Comparison of ENCODE assay signal across 13 mouse cellular contexts in the genomic region with DNA sequence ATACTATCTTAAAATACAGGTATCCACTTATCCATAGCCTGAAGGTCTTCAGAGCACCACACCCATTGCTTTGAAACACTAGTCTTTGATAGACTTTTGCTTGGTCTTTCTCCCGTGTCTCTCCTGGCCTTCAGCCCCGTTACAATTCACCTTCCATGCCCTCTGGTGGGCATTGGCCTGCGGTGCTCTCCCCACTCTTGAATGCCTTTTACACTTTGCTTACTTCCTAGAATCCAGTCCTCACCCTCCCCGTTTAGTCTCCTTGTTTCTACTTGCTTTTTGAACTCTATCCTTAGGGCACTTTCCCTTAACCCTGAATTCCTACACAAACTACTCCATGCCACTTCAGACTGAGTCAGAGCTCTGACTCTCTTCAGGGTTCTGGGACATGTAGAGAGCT.
"Had no signal": no experiment of that assay in that cellular context is flagged by ENCODE, and none has a peak within 500 bp of the region (broad histone marks: within the 10 kb centered on the region; RNA-seq: fewer than 3 reads in every experiment).

No protein-coding gene starts in this region.

- H3K9ac ChIP-seq: kidney, embryonic 15.5 days; limb, embryonic 12.5 days; liver, embryonic 14.5 days; stomach, embryonic 15.5 days had no signal

- H3K27me3 ChIP-seq: kidney, embryonic 15.5 days; stomach, embryonic 15.5 days had no signal

- H3K4me3 ChIP-seq: kidney, embryonic 15.5 days; layer of hippocampus, adult 2 months; limb, embryonic 12.5 days; stomach, embryonic 15.5 days had no signal

- H3K9me3 ChIP-seq: kidney, embryonic 15.5 days; limb, embryonic 12.5 days; stomach, embryonic 15.5 days had no signal

- H3K36me3 ChIP-seq: kidney, embryonic 15.5 days; limb, embryonic 12.5 days; stomach, embryonic 15.5 days had no signal

- H3K4me1 ChIP-seq: limb, embryonic 12.5 days; stomach, embryonic 15.5 days had no signal

- ATAC-seq: midbrain, embryonic 16.5 days had no signal

- DNase-seq: kidney, adult 18-20 months; kidney, postnatal 25 days; liver; lung, adult 2 months; lung, postnatal 36 days; right cerebral cortex, postnatal 14 days; thymus, postnatal 36 days had no signal

- H3K4me2 ChIP-seq: kidney, embryonic 15.5 days; limb, embryonic 12.5 days; stomach, embryonic 15.5 days had no signal

- H3K27ac ChIP-seq: kidney, embryonic 15.5 days; layer of hippocampus, adult 2 months; limb, embryonic 12.5 days; liver, embryonic 14.5 days; stomach, embryonic 15.5 days had no signal
